Mouse (Mus musculus): ENCODE measurements around the gene Arhgap29.

- TF ChIP-seq CTCF (IDR thresholded peaks at IDR 0.05; ENCODE audit: low read depth) = no peak
- TF ChIP-seq EP300 (IDR thresholded peaks at IDR 0.05; ENCODE audit: low read depth) = no peak
Measured at GRCm38 (mm10) chr3:121919961-121920360, 32.4 kb upstream of the Arhgap29 start.
